Mouse (Mus musculus): ENCODE results near the gene Gm3752. TPM values are rescaled to one million over a fixed set of nuclear protein-coding genes. Genes with fewer than 3 reads are reported as not detected.
"Not testable (repeated sequence)": the region's sequence is repeated elsewhere in the genome, so short reads cannot be mapped to it uniquely, and the experiment has no call there.

Gm3752 gene
- total RNA-seq (2012; rRNA removed): 0.13 and 0.16 TPM in 2 replicates

DNA sequence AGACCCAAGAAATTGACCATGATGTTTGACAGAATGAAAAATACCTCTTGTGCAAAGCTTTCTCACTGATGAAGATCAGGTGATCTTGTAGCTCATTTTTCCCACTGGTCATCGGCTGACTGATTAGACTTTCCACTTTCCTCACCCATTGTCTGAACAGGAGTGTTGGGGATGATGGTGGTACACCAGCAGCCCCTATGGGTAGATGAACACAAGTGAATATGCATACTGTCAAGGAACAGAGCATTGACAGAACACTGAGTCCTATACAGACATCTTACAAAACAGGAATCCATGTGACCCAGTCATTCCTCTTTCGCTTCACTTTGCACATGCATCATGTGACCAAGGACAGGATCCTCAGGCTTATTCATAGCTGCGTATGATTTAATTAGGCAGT lies at the start of gene Gm3752:
Gene Gm3752, minus strand, starts transcription at position 101 of the 400 bp plus-strand sequence.
- H3K36me3 ChIP-seq (ENCODE audit: control insufficient read depth, insufficient read depth, low read length, poor library complexity, severe bottlenecking); H3K4me1 ChIP-seq (ENCODE audit: control insufficient read depth in 2 of 2, insufficient read depth in 2 of 2, low read length in 2 of 2, poor library complexity in 1 of 2); in situ Hi-C loops (cut with MboI; ENCODE audit: low sequenced_read_pairs in 2 of 2, unreplicated experiment in 2 of 2); H3K4me3 ChIP-seq (ENCODE audit: insufficient read depth in 1 of 2, low read depth in 1 of 2, low read length in 2 of 2, poor library complexity in 1 of 2, severe bottlenecking in 1 of 2); H3K9me3 ChIP-seq (ENCODE audit: control insufficient read depth, insufficient read depth, low read depth, low read length); DNase-seq (ENCODE audit: low read depth, low spot score); H3K27ac ChIP-seq (ENCODE audit: insufficient read depth, low read depth, low read length, poor library complexity, severe bottlenecking); H3K9ac ChIP-seq (ENCODE audit: insufficient read depth, low read depth, low read length, poor library complexity, severe bottlenecking): not testable (repeated sequence)

DNA sequence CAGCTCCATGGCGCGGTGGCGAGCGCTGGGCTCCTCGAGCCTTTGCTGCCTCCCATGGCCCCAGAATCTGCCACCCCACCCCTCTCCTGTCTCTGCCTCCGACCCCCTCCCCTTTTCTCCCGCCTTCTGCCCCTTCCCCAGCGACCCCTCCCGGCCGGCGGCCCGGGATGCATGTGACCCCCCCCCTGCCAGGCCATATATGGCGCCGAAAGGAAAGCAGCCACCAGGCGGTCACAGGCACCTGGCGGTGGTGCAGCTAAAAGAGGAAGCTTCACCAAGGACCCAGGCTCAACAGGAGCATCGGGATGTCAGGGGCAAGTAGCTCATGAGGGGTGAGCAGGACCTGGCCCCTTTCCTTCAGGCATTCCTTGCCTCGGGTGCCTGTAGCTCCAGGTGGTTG lies 5.2 kb upstream of the Gm3752 start:
- H3K36me3 ChIP-seq (ENCODE audit: control insufficient read depth, insufficient read depth, low read length, poor library complexity, severe bottlenecking); H3K27ac ChIP-seq (ENCODE audit: insufficient read depth, low read depth, low read length, poor library complexity, severe bottlenecking); DNase-seq (ENCODE audit: low read depth, low spot score); H3K4me1 ChIP-seq (ENCODE audit: control insufficient read depth in 2 of 2, insufficient read depth in 2 of 2, low read length in 2 of 2, poor library complexity in 1 of 2); in situ Hi-C loops (cut with MboI; ENCODE audit: low sequenced_read_pairs in 2 of 2, unreplicated experiment in 2 of 2); H3K9ac ChIP-seq (ENCODE audit: insufficient read depth, low read depth, low read length, poor library complexity, severe bottlenecking); H3K9me3 ChIP-seq (ENCODE audit: control insufficient read depth, insufficient read depth, low read depth, low read length): not testable (repeated sequence)
- peak overlapping the region in 1 of 2 experiments; percentile 31; a peak in 1 of 4 replicates for H3K4me3 ChIP-seq (ENCODE audit: insufficient read depth in 1 of 2, low read depth in 1 of 2, low read length in 2 of 2, poor library complexity in 1 of 2, severe bottlenecking in 1 of 2)

GRCm38 (mm10) chr14:7450817-7451216 lies 32.7 kb downstream of the Gm3752 start, which contains the start of gene Gm3755:
Gene Gm3755, minus strand, starts transcription at chr14:7450917.
- H3K36me3 ChIP-seq (ENCODE audit: control insufficient read depth, insufficient read depth, low read length, poor library complexity, severe bottlenecking); in situ Hi-C loops (cut with MboI; ENCODE audit: low sequenced_read_pairs in 2 of 2, unreplicated experiment in 2 of 2); DNase-seq (ENCODE audit: low read depth, low spot score); H3K9me3 ChIP-seq (ENCODE audit: control insufficient read depth, insufficient read depth, low read depth, low read length); H3K27ac ChIP-seq (ENCODE audit: insufficient read depth, low read depth, low read length, poor library complexity, severe bottlenecking); H3K9ac ChIP-seq (ENCODE audit: insufficient read depth, low read depth, low read length, poor library complexity, severe bottlenecking); H3K4me3 ChIP-seq (ENCODE audit: insufficient read depth in 1 of 2, low read depth in 1 of 2, low read length in 2 of 2, poor library complexity in 1 of 2, severe bottlenecking in 1 of 2); H3K4me1 ChIP-seq (ENCODE audit: control insufficient read depth in 2 of 2, insufficient read depth in 2 of 2, low read length in 2 of 2, poor library complexity in 1 of 2): not testable (repeated sequence)

GRCm38 (mm10) chr14:7422496-7422895 lies 61.1 kb downstream of the Gm3752 start:
- H3K9me3 ChIP-seq (ENCODE audit: control insufficient read depth, insufficient read depth, low read depth, low read length); H3K27ac ChIP-seq (ENCODE audit: insufficient read depth, low read depth, low read length, poor library complexity, severe bottlenecking); DNase-seq (ENCODE audit: low read depth, low spot score); H3K4me1 ChIP-seq (ENCODE audit: control insufficient read depth in 2 of 2, insufficient read depth in 2 of 2, low read length in 2 of 2, poor library complexity in 1 of 2); H3K4me3 ChIP-seq (ENCODE audit: insufficient read depth in 1 of 2, low read depth in 1 of 2, low read length in 2 of 2, poor library complexity in 1 of 2, severe bottlenecking in 1 of 2); H3K9ac ChIP-seq (ENCODE audit: insufficient read depth, low read depth, low read length, poor library complexity, severe bottlenecking); H3K36me3 ChIP-seq (ENCODE audit: control insufficient read depth, insufficient read depth, low read length, poor library complexity, severe bottlenecking); in situ Hi-C loops (cut with MboI; ENCODE audit: low sequenced_read_pairs in 2 of 2, unreplicated experiment in 2 of 2): not testable (repeated sequence)

Other genes starting within 250 kb of the Gm3752 start
- gene Gm3727, start 219.0 kb downstream of the Gm3752 start, total RNA-seq (2012; rRNA removed): not detected in 2 replicates
- 1.8 and 2.3 TPM in 2 replicates for gene Gm3739, start 168.7 kb downstream of the Gm3752 start, total RNA-seq (2012; rRNA removed)
- not detected in 2 replicates for gene Gm5797, start 151.4 kb downstream of the Gm3752 start, total RNA-seq (2012; rRNA removed)
- gene Gm8374, start 118.6 kb downstream of the Gm3752 start, total RNA-seq (2012; rRNA removed): not detected in 2 replicates
- not detected in 2 replicates for gene Gm3755, start 32.8 kb downstream of the Gm3752 start, total RNA-seq (2012; rRNA removed)
- gene Gm3558, start 84.8 kb upstream of the Gm3752 start, total RNA-seq (2012; rRNA removed): 6.0 and 7.6 TPM in 2 replicates
- gene Gm10338, start 111.8 kb upstream of the Gm3752 start, total RNA-seq (2012; rRNA removed): not detected in 2 replicates
- gene Gm10128, start 160.2 kb upstream of the Gm3752 start, total RNA-seq (2012; rRNA removed): not detected in 2 replicates

All from ES-E14 (cell line).